30 mouse cellular contexts compared by ENCODE assay signal in genomic region chr14:72064111-72064812, GRCm38 (mm10).
A peak's percentile ranks its signal among the peaks of the same experiment; 100 is the strongest.
DNase-seq lines count a peak whose midpoint lies in the region; ATAC-seq and TF ChIP-seq lines count a peak whose summit lies in the region.
"Had no signal": no experiment of that assay in that cellular context is flagged by ENCODE, and none has a peak within 500 bp of the region (broad histone marks: within the 10 kb centered on the region; RNA-seq: fewer than 3 reads in every experiment).

No protein-coding gene starts in this region.

- no peaks in the 10 kb centered on the region for H3K9me3 ChIP-seq in hindbrain, embryonic 12.5 days (replicated peaks)
- H3K9me3 ChIP-seq: embryonic facial prominence, embryonic 15.5 days; heart, embryonic 12.5 days; hindbrain, embryonic 10.5 days; kidney, embryonic 15.5 days; limb, embryonic 12.5 days; midbrain, embryonic 10.5 days; neural tube, embryonic 13.5 days; stomach, embryonic 15.5 days had no signal

- 87% methylated on average over 12 of the region's 12 CpGs for WGBS in heart, adult 2 months
- 78% methylated on average over 12 of the region's 12 CpGs for WGBS in kidney, adult 2 months
- WGBS in hindbrain, embryonic 12.5 days = 92% methylated on average over 12 of the region's 12 CpGs

- H3K4me2 ChIP-seq in hindbrain, embryonic 12.5 days (replicated peaks) = no peak overlapping the region
- H3K4me2 ChIP-seq: embryonic facial prominence, embryonic 15.5 days; heart, embryonic 12.5 days; kidney, embryonic 15.5 days; limb, embryonic 12.5 days; liver, embryonic 11.5 days; neural tube, embryonic 13.5 days; stomach, embryonic 15.5 days had no signal

- H3K9ac ChIP-seq in heart, adult 2 months (ENCODE audit: low read depth, low read length) = no peak overlapping the region
- no peak overlapping the region for H3K9ac ChIP-seq in hindbrain, embryonic 12.5 days
- H3K9ac ChIP-seq: embryonic facial prominence, embryonic 15.5 days; forebrain, postnatal 0 days; heart, embryonic 12.5 days; kidney, embryonic 15.5 days; limb, embryonic 12.5 days; liver, postnatal 0 days; neural tube, embryonic 13.5 days; stomach, embryonic 15.5 days had no signal

- no peak for TF ChIP-seq EP300 in heart, adult 2 months (IDR thresholded peaks at IDR 0.05; ENCODE audit: insufficient read depth, low read depth, low read length)

- no peak for TF ChIP-seq POLR2A in heart, adult 2 months (IDR thresholded peaks at IDR 0.05; ENCODE audit: insufficient read depth, low read depth, low read length)
- TF ChIP-seq POLR2A in kidney, adult 2 months (IDR thresholded peaks at IDR 0.05; ENCODE audit: low read depth, low read length) = no peak

- H3K79me2 ChIP-seq in heart, adult 2 months (replicated peaks; ENCODE audit: control insufficient read depth, insufficient read depth, low read length) = no peaks in the 10 kb centered on the region

- intact Hi-C loops in heart, adult 2 months (cut with DNase I) = no loop called here

- no peak for TF ChIP-seq CTCF in heart, adult 2 months (IDR thresholded peaks at IDR 0.05)
- TF ChIP-seq CTCF in kidney, adult 2 months (conservative IDR thresholded peaks at IDR 0.05; ENCODE audit: insufficient read depth, insufficient read length, low read depth, low read length) = no peak

- no peak overlapping the region for H3K4me3 ChIP-seq in heart, adult 2 months
- H3K4me3 ChIP-seq in kidney, adult 2 months (ENCODE audit: insufficient read depth, low read depth, low read length) = no peak overlapping the region
- H3K4me3 ChIP-seq in hindbrain, embryonic 12.5 days = no peak overlapping the region
- H3K4me3 ChIP-seq: embryonic facial prominence, embryonic 15.5 days; heart, embryonic 12.5 days; hindbrain, embryonic 10.5 days; kidney, embryonic 15.5 days; limb, embryonic 12.5 days; midbrain, embryonic 10.5 days; myocyte; neural tube, embryonic 13.5 days; stomach, embryonic 15.5 days had no signal

- H3K27ac ChIP-seq in heart, adult 2 months = no peak overlapping the region
- H3K27ac ChIP-seq in kidney, adult 2 months (ENCODE audit: insufficient read depth, low read depth, low read length) = no peak overlapping the region
- H3K27ac ChIP-seq in hindbrain, embryonic 12.5 days = no peak overlapping the region
- H3K27ac ChIP-seq: embryonic facial prominence, embryonic 15.5 days; hindbrain, embryonic 10.5 days; kidney, embryonic 15.5 days; limb, embryonic 12.5 days; macrophage; midbrain, embryonic 10.5 days; neural tube, embryonic 13.5 days; stomach, embryonic 15.5 days had no signal

- ATAC-seq in frontal cortex, adult (ENCODE audit: low TSS enrichment) = peak; percentile 93
- ATAC-seq in hindbrain, embryonic 12.5 days (ENCODE audit: low FRiP score) = no peak
- ATAC-seq: activated CD4-positive, CD25-positive, alpha-beta regulatory T cell, adult 4 months; forebrain, postnatal 0 days; intestine, postnatal 0 days; liver, postnatal 0 days; lung, postnatal 0 days; midbrain, embryonic 16.5 days had no signal

- H3K27me3 ChIP-seq in heart, adult 2 months (ENCODE audit: control insufficient read depth, insufficient read depth, low read length) = no peaks in the 10 kb centered on the region
- no peaks in the 10 kb centered on the region for H3K27me3 ChIP-seq in kidney, adult 2 months (replicated peaks; ENCODE audit: control insufficient read depth, insufficient read depth, low read length)
- H3K27me3 ChIP-seq in hindbrain, embryonic 12.5 days = no peaks in the 10 kb centered on the region
- H3K27me3 ChIP-seq: embryonic facial prominence, embryonic 15.5 days; heart, embryonic 12.5 days; kidney, embryonic 15.5 days; limb, embryonic 12.5 days; neural tube, embryonic 13.5 days; stomach, embryonic 15.5 days had no signal

- DNase-seq in heart, adult 11 months = peak; percentile 45
- DNase-seq in heart, adult 2 months = no peak
- peak; percentile 40 to 55 for DNase-seq in left cerebral cortex, adult 9 months (ENCODE audit: low spot score in 2 of 2)
- DNase-seq in right cerebral cortex, postnatal 14 days = peak; percentile 16
- no peak for DNase-seq in retina, postnatal 1 day
- DNase-seq in kidney, adult 2 months = no peak
- DNase-seq: adrenal gland, postnatal 10 days; cerebellum, adult 2 months; cerebellum, postnatal 36 days; forebrain, postnatal 0 days; heart, postnatal 10 days; kidney, postnatal 36 days; liver, postnatal 0 days had no signal

- H3K4me1 ChIP-seq in heart, adult 2 months (ENCODE audit: control insufficient read depth, insufficient read depth, low read length) = no peaks in the 10 kb centered on the region
- H3K4me1 ChIP-seq in kidney, adult 2 months (ENCODE audit: control insufficient read depth, insufficient read depth, low read length) = no peaks in the 10 kb centered on the region
- no peaks in the 10 kb centered on the region for H3K4me1 ChIP-seq in hindbrain, embryonic 12.5 days
- H3K4me1 ChIP-seq: embryonic facial prominence, embryonic 15.5 days; heart, embryonic 12.5 days; hindbrain, embryonic 10.5 days; kidney, embryonic 15.5 days; limb, embryonic 12.5 days; midbrain, embryonic 10.5 days; neural tube, embryonic 13.5 days; stomach, embryonic 15.5 days had no signal

- H3K36me3 ChIP-seq in heart, adult 2 months (ENCODE audit: control insufficient read depth, insufficient read depth, low read length) = no peaks in the 10 kb centered on the region
- H3K36me3 ChIP-seq in kidney, adult 2 months (ENCODE audit: control insufficient read depth, insufficient read depth, low read length) = no peaks in the 10 kb centered on the region
- no peaks in the 10 kb centered on the region for H3K36me3 ChIP-seq in hindbrain, embryonic 12.5 days
- H3K36me3 ChIP-seq: embryonic facial prominence, embryonic 15.5 days; heart, embryonic 12.5 days; hindbrain, embryonic 10.5 days; kidney, embryonic 15.5 days; limb, embryonic 12.5 days; midbrain, embryonic 10.5 days; neural tube, embryonic 13.5 days; stomach, embryonic 15.5 days had no signal

Comparison
In these comparisons a context has a peak if more than half of its experiments do, and no peak if none do; other contexts are left out.
1. DNase-seq: peak in heart, adult 11 months (single experiment), left cerebral cortex, adult 9 months (2 of 2) and right cerebral cortex, postnatal 14 days (single experiment); none in heart, adult 2 months (0 of 2), retina, postnatal 1 day (single experiment) and kidney, adult 2 months (single experiment).